Mouse (Mus musculus): ENCODE results near the gene Vegfa.

- TF ChIP-seq CTCF (IDR thresholded peaks at IDR 0.05; ENCODE audit: control insufficient read depth, insufficient read depth, insufficient read length) (no peak), MAX (IDR thresholded peaks at IDR 0.05) (no peak), MYOG (IDR thresholded peaks at IDR 0.05; ENCODE audit: control insufficient read depth, extremely low read depth, insufficient read length) (no peak)
These were observed 53.0 kb downstream of the Vegfa start for GRCm38 (mm10) chr17:45979025-45979805.
